Mouse (Mus musculus): ENCODE results near the gene Pcolce.
"Not testable (repeated sequence)": the region's sequence is repeated elsewhere in the genome, so short reads cannot be mapped to it uniquely, and the experiment has no call there.

Gene Pcolce

DNA sequence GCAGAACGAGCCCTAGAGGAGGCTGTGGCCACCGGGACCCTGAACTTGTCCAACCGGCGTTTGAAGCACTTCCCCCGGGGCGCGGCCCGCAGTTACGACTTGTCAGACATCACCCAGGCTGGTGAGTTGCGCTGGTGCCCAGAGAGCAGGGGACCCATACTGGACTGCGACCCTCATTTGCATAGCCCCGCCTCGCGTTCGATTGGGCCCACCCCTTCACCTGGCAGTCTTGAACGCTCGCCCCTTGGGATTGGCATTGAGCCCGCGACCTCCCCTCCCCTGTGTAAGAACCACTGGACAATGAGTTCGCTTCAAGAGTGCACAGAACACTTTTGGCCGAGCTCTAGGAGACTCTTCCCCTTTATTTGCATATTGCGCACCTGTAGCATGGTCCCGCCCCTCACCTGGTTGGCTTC, 15.7 kb upstream of the Pcolce start:
- no peak for DNase-seq (ENCODE audit: low spot score)

- DNase-seq (ENCODE audit: low spot score): peak; percentile 100
Observed at GRCm38 (mm10) chr5:137628498-137629305, 15.1 kb upstream of the Pcolce start, which contains the start of the genes Fbxo24, Lrch4 and Gm20605. Fbxo24 (minus strand) TSS chr5:137629002. Lrch4 (plus strand) TSS chr5:137629121. Gm20605 (plus strand) TSS chr5:137629175.

DNA sequence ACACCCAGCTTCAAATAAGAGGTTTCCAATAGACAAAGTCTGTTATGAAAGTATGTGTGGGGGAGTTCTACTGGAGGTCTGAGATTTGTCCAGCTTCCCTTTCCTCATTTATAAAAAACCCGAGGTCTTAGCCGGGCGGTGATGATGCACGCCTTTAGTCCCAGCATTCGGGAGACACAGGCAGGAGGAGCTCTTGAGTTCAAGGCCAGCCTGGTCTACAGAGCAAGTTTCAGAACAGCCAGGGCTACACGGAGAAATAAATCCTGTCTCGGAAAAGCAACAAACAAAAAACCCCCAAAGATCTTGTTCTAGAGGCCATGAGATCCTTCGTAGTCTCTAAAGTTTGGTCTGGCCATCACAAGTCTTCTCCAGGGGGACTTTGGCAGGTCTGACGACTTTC, 14.4 kb upstream of the Pcolce start:
- DNase-seq (ENCODE audit: low spot score): no peak

- DNase-seq (ENCODE audit: low spot score): no peak
Observed at GRCm38 (mm10) chr5:137623937-137624530, 10.4 kb upstream of the Pcolce start.

DNA sequence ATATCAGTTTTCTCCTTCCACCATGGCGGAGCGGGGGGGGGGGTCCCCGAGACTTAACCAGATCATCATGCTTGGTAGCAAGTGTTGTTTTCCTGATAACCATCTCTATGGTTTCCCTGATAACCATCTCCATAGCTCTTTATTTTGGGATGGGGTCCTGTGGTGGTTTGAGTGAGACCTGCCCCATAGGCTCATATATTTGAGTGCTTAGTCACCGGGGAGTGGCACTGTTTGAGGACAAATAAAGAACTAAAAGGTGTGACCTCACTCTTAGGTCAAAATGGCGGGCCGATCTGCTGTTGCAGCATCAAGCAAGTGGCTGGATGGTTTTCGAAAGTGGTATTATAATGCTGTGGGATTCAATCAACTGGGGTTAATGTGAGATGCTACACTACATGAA, 1.8 kb upstream of the Pcolce start:
- no peak for DNase-seq (ENCODE audit: low spot score)

GRCm38 (mm10) chr5:137614921-137615320, 1.3 kb upstream of the Pcolce start:
- DNase-seq (ENCODE audit: low spot score): not testable (repeated sequence)

GRCm38 (mm10) chr5:137613076-137613475, 508 bp downstream of the Pcolce start:
- DNase-seq (ENCODE audit: low spot score): no peak

DNA sequence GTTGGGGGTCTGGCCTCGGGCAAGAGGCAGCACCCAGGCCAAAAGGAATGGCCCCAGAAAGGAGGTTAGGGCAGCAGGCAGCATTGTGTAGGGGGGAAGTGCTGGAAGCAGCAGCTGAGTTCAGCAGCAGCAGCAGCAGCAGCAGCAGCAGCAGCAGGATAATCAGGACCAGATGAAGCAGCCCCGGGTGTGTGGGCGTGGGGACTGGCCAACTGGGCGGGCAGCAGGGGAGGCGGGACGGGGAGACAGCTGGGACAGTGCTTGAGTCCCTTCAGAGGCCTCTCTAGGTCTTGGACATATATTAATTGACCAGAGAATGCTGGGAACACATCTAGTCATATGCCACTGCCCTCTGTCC, 2.4 kb downstream of the Pcolce start:
- DNase-seq (ENCODE audit: low spot score): no peak

DNA sequence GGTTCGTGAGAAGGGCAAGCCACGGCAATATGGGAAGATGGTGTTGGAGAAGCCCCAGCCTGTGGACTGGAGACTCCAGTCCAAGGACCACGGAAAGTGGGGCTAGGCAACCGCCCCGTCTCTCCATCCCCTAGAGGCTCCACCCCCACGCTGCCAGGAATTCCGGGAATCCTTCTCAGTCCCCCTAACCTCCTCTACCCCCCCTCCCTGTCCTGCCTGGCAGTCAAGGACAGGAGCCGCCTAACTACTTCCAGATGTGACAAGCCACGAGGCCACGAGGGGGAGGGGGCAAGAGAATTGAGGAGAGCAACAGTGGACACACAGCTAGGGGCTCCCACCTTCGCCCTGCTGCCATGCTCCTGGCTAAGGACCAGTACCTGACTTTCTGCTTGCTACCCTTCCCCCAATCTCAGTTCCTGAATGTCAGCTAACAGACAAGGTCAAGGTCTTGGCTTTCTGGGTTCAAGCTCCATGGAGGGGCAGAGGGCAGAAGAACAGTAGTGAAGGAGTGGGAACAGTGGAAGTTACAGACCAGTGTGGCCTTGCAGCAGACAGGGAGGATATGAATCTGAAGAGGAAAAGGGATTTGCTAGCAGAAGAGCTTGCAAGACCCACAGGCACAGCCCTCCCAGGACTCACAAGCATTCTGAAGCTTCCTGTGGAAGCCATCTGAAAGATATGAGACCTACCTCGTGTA, 2.9 kb downstream of the Pcolce start:
- DNase-seq (ENCODE audit: low spot score): no peak

DNA sequence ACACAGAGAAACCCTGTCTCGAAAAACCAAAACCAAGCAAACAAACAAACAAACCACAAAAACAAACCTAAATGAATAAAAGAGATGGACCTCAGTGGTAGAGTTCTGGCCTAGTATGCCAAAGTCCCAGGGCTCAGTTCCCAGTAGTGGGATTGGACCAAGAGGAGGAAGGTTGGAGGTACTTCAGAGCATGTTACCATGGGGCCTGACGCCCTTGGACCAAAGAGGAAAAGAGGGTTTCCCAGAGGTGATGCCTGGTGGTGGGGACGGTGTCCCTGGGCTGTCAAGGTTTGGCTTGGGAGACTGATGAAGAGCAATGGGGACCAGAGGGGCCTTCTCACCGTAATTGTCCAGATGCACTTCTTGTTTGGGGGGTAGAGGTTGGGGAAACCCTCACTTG, 3.5 kb downstream of the Pcolce start:
- DNase-seq (ENCODE audit: low spot score): no peak

GRCm38 (mm10) chr5:137609292-137609691, 4.3 kb downstream of the Pcolce start:
- no peak for DNase-seq (ENCODE audit: low spot score)

DNA sequence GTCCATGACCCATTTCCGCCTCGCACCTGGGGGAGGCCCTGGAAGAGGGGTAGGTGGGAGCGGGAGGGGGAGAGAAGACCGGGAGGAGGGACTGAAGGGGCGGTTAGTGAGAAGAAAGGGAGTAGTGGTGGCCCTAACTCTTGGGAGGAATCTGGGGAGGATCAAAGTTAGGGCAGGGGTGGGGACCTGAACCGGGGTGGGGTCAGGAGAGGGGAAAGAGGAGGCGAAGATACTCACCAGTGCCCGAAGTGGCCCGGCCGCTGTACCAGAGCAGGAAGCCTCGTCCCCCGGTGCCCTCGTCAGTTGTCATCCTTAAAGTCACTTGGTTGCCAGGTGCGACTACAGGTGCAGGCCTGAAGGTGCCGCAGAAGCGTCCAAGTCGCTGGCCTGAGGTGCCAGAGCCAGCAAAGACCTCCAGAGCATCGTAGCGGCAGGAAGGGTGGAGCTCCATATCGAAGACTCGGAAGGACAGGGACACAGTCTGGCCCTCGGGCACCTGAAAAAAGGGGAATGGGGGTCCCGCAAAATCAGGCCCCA, 4.9 kb downstream of the Pcolce start:
- no peak for DNase-seq (ENCODE audit: low spot score)

GRCm38 (mm10) chr5:137607860-137608653, 5.5 kb downstream of the Pcolce start:
- no peak for DNase-seq (ENCODE audit: low spot score)

DNA sequence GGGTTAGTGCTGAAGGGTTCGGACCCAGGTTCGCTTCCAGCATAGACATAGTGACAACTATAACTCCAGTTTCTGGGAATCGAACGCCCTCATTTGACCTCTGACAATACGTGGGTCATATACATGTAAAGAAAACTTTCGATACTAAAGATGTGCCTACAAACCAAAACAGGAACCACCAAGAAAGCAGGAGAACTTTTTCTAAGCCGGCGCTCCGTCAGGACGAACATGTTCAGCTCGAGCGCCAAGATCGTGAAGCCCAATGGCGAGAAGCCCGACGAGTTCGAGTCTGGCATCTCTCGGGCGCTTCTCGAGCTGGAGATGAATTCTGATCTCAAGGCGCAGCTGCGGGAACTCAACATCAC, 12.2 kb downstream of the Pcolce start:
- no peak for DNase-seq (ENCODE audit: low spot score)

- peak; percentile 93 for DNase-seq (ENCODE audit: low spot score)
Observed at GRCm38 (mm10) chr5:137600619-137601364, 12.8 kb downstream of the Pcolce start, which contains the start of gene Mospd3. Mospd3 (minus strand) TSS chr5:137601058.

DNA sequence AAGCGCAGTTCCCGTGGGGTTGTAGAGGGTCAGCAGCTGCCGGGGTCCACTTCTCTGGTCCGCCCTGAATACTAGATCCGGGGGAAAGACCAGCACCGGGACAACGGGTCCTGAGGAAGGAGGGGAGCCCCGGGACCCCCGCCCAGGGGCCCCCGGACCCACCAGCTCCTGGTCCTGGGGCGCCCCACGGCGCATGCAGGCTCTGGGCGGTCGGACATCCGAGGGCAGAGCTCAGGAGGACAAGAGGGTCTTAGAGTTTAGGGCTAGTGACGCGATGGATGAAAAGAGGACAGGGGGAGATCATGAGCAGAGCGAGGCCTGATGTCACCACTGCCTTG, 13.3 kb downstream of the Pcolce start:
- no peak for DNase-seq (ENCODE audit: low spot score)

- DNase-seq (ENCODE audit: low spot score): no peak
Observed at GRCm38 (mm10) chr5:137599600-137599999, 14.0 kb downstream of the Pcolce start.

DNA sequence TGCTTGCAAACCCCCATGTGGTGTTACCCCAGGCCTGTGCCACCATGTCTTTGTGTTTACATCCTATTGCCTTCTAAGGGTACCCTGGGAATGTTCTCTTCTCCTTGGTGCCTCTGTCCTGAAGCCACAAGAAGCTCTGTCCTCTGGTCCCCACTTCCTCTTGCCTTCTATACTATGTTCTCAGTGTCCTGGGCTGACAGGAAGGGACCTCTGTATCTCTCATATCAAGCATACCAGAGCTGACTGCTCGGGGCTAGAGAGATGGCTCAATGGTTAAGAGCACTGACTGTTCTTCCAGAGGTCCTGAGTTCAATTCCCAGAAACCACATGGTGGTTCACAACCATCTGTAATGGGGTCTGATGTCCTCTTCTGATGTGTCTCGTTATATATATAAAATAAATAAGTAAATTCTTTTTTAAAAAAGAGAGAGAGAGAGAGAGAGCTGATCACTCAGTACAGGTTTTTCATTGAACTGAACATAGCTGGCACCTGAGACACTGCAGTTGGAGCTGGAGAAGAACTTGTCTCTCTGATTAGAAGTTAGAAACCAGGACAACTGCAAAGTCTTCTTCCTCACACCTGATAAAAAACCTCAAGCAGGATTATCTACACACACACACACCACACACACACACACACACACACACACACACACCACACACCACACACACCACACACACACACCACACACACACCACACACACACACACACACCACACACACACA, 15.3 kb downstream of the Pcolce start:
- DNase-seq (ENCODE audit: low spot score): no peak

- DNase-seq (ENCODE audit: low spot score): no peak
Observed at GRCm38 (mm10) chr5:137597625-137598024, 16.0 kb downstream of the Pcolce start.

DNA sequence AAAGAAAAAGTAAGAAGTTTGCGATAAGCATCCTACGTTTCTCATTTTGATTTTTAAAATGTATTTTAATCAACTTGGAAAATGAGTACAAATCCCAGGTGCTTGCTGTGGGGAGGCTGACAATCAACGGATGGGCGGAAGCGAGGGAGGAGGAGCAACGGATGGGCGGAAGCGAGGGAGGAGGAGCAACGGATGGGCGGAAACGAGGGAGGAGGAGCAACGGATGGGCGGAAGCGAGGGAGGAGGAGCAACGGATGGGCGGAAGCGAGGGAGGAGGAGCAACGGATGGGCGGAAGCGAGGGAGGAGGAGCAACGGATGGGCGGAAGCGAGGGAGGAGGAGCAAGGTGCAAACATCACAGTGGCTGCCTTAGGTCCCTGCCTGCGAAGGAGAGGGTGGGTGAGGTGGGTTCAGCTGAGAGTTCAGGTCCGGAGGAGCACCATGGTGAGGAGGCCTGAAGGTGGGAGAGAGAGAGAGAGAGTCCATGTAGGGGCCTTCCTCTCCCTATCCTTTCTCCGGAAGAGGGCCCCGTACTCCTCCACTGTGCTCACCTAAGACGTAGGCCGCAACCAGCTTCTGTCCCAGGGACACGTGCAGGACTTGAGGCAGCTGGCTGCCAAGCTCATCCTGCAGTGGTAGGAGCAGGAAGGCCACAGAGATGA, 16.9 kb downstream of the Pcolce start:
- DNase-seq (ENCODE audit: low spot score): no peak

Data from left cerebral cortex, adult 11 months (tissue).